Mouse (Mus musculus): ENCODE data around the gene Rfc2. TPM values are rescaled to one million over a fixed set of nuclear protein-coding genes. Genes with fewer than 3 reads are reported as not detected.

Gene Rfc2
- 240 and 256 TPM in 2 replicates for polyA plus RNA-seq (2014; fragmentation: Nextera tagmentation; extraction: Ambion mirVana)

- Histone ChIP-seq H3K36me3 (ENCODE audit: control insufficient read depth, insufficient read depth, low read length) (no peaks in the 10 kb centered on the region), H3K4me2 (ENCODE audit: low read length) (no peak within 1 kb of the TSS), H3K4me3 (ENCODE audit: low read depth, low read length) (no peak within 1 kb of the TSS), H3K27me3 (replicated peaks; ENCODE audit: control insufficient read depth, insufficient read depth, low read length) (no peaks in the 10 kb centered on the region), H3K9me3 (replicated peaks; ENCODE audit: control insufficient read depth, low read length) (no peaks in the 10 kb centered on the region), H3K27ac (ENCODE audit: low read depth, low read length) (no peak within 1 kb of the TSS), H3K9ac (ENCODE audit: low read length) (no peak within 1 kb of the TSS), H3K4me1 (ENCODE audit: control insufficient read depth, insufficient read depth, low read length) (peaks cover 11% of the 10 kb centered on the region; the same call in 1 of the 2 replicates)
- DNase-seq (ENCODE audit: low spot score): no peak
- ATAC-seq: no peak
- 81% methylated on average over 5 of the region's 5 CpGs for WGBS
Observed at GRCm38 (mm10) chr5:134581146-134581545, at the start of gene Rfc2. Gene Rfc2, plus strand, starts transcription at chr5:134581366.

- Histone ChIP-seq H3K4me1 (ENCODE audit: control insufficient read depth, insufficient read depth, low read length) (peaks cover 17% of the 10 kb centered on the region; the same call in 1 of the 2 replicates), H3K36me3 (ENCODE audit: control insufficient read depth, insufficient read depth, low read length) (peaks cover 41% of the 10 kb centered on the region), H3K4me3 (ENCODE audit: low read depth, low read length) (no peak overlapping the region), H3K27me3 (replicated peaks; ENCODE audit: control insufficient read depth, insufficient read depth, low read length) (no peaks in the 10 kb centered on the region), H3K9ac (ENCODE audit: low read length) (no peak overlapping the region), H3K27ac (ENCODE audit: low read depth, low read length) (peak overlapping the region; percentile 84), H3K4me2 (ENCODE audit: low read length) (no peak overlapping the region), H3K9me3 (replicated peaks; ENCODE audit: control insufficient read depth, low read length) (no peaks in the 10 kb centered on the region)
- WGBS: 64% methylated on average over 9 of the region's 9 CpGs
- ATAC-seq (peak; percentile 47; the same call in 1 of the 2 replicates), DNase-seq (ENCODE audit: low spot score) (peak; percentile 68)
Observed at GRCm38 (mm10) chr5:134531585-134531984, 49.6 kb upstream of the Rfc2 start.

DNA sequence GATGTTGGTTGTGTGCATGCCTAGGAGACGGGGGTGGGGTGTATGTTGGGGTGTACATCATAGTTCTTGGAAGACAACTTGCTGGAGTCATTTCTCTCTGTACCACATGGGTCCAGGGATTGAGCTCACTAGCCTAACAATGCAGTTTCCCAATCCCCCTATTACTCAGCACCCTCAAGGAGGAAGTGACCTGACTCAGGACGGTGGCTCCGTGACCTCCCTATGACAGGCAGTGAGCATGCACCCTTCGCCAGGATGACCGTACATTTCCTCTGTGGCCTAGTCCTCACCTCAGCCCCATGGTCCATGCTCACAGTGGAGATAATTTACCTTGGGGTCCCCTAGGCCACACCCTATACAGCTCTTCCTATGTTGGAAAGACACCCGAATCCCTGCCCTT lies 48.7 kb upstream of the Rfc2 start:
- ATAC-seq (no peak), DNase-seq (ENCODE audit: low spot score) (no peak)
- Histone ChIP-seq H3K27me3 (replicated peaks; ENCODE audit: control insufficient read depth, insufficient read depth, low read length) (no peaks in the 10 kb centered on the region), H3K27ac (ENCODE audit: low read depth, low read length) (no peak overlapping the region), H3K4me1 (ENCODE audit: control insufficient read depth, insufficient read depth, low read length) (peaks cover 17% of the 10 kb centered on the region; the same call in 1 of the 2 replicates), H3K9me3 (replicated peaks; ENCODE audit: control insufficient read depth, low read length) (no peaks in the 10 kb centered on the region), H3K9ac (ENCODE audit: low read length) (no peak overlapping the region), H3K36me3 (ENCODE audit: control insufficient read depth, insufficient read depth, low read length) (peaks cover 40% of the 10 kb centered on the region), H3K4me2 (ENCODE audit: low read length) (no peak overlapping the region), H3K4me3 (ENCODE audit: low read depth, low read length) (no peak overlapping the region)
- WGBS: 98% methylated on average over 6 of the region's 6 CpGs

GRCm38 (mm10) chr5:134536036-134536435 lies 45.1 kb upstream of the Rfc2 start:
- WGBS: 90% methylated on average over 6 of the region's 6 CpGs
- no peak for DNase-seq (ENCODE audit: low spot score)
- no peaks in the 10 kb centered on the region for H3K9me3 ChIP-seq (replicated peaks; ENCODE audit: control insufficient read depth, low read length)
- H3K9ac ChIP-seq (ENCODE audit: low read length): no peak overlapping the region
- ATAC-seq: no peak
- no peak overlapping the region for H3K4me3 ChIP-seq (ENCODE audit: low read depth, low read length)
- peaks cover 3% of the 10 kb centered on the region; the same call in 1 of the 2 replicates for H3K4me1 ChIP-seq (ENCODE audit: control insufficient read depth, insufficient read depth, low read length)
- no peak overlapping the region for H3K4me2 ChIP-seq (ENCODE audit: low read length)
- no peaks in the 10 kb centered on the region for H3K27me3 ChIP-seq (replicated peaks; ENCODE audit: control insufficient read depth, insufficient read depth, low read length)
- no peak overlapping the region for H3K27ac ChIP-seq (ENCODE audit: low read depth, low read length)
- peaks cover 42% of the 10 kb centered on the region for H3K36me3 ChIP-seq (ENCODE audit: control insufficient read depth, insufficient read depth, low read length)

DNA sequence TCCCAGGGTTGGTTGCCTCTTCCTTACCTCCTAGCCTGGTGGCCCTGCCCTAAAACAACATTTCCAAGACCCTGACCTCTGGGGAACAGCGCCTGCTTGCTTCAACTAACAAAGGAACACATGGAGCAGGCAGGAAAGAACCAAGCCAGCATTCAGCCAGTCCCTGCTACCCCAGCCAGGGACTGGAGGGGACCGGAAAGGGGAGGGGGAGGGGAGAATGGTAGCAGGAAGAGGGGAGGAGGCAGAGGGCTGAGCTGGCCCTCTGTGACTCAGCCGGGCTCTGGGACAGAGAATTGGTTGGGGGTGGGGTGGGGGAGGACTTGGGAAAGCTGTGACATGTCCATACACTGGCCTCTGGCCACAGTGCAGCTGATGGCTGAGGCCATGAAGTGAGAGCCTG lies 41.3 kb upstream of the Rfc2 start:
- H3K9ac ChIP-seq (ENCODE audit: low read length): no peak overlapping the region
- H3K4me1 ChIP-seq (ENCODE audit: control insufficient read depth, insufficient read depth, low read length): no peaks in the 10 kb centered on the region
- peak overlapping the region; percentile 36; the same call in 1 of the 2 replicates for H3K27ac ChIP-seq (ENCODE audit: low read depth, low read length)
- peak; percentile 49 for DNase-seq (ENCODE audit: low spot score)
- WGBS: 17% methylated on average over 3 of the region's 3 CpGs
- H3K4me2 ChIP-seq (ENCODE audit: low read length): no peak overlapping the region
- no peak overlapping the region for H3K4me3 ChIP-seq (ENCODE audit: low read depth, low read length)
- peaks cover 19% of the 10 kb centered on the region for H3K36me3 ChIP-seq (ENCODE audit: control insufficient read depth, insufficient read depth, low read length)
- H3K9me3 ChIP-seq (replicated peaks; ENCODE audit: control insufficient read depth, low read length): no peaks in the 10 kb centered on the region
- 0 out of 2 replicates have a peak, but pooled peaks have one; percentile 29 for ATAC-seq
- no peaks in the 10 kb centered on the region for H3K27me3 ChIP-seq (replicated peaks; ENCODE audit: control insufficient read depth, insufficient read depth, low read length)

DNA sequence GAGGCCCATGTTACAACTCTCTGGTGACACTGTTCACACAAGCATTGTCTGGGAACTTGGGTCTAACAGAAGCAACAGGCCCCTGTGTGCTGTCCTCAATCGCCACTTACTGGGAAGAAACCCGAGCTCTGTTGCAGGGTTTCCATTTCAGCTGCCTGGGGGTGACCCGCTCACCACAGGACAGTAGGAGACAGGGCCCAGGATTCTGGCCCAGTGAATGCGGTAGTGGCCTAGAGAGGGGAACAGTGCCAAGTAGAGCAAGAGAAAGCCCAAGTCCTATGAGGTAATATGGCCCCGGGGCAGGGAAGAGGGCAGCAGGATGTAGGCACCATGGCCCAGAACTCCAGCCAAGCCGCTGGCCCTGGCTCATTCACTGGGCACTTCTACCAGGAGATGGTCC lies 40.3 kb upstream of the Rfc2 start:
- H3K27me3 ChIP-seq (replicated peaks; ENCODE audit: control insufficient read depth, insufficient read depth, low read length): no peaks in the 10 kb centered on the region
- H3K36me3 ChIP-seq (ENCODE audit: control insufficient read depth, insufficient read depth, low read length): peaks cover 11% of the 10 kb centered on the region; the same call in 1 of the 2 replicates
- DNase-seq (ENCODE audit: low spot score) (no peak), ATAC-seq (no peak)
- no peaks in the 10 kb centered on the region for H3K4me1 ChIP-seq (ENCODE audit: control insufficient read depth, insufficient read depth, low read length)
- 83% methylated on average over 6 of the region's 6 CpGs for WGBS
- no peaks in the 10 kb centered on the region for H3K9me3 ChIP-seq (replicated peaks; ENCODE audit: control insufficient read depth, low read length)
- no peak overlapping the region for H3K4me2 ChIP-seq (ENCODE audit: low read length)
- no peak overlapping the region for H3K27ac ChIP-seq (ENCODE audit: low read depth, low read length)
- no peak overlapping the region for H3K4me3 ChIP-seq (ENCODE audit: low read depth, low read length)
- no peak overlapping the region for H3K9ac ChIP-seq (ENCODE audit: low read length)

DNA sequence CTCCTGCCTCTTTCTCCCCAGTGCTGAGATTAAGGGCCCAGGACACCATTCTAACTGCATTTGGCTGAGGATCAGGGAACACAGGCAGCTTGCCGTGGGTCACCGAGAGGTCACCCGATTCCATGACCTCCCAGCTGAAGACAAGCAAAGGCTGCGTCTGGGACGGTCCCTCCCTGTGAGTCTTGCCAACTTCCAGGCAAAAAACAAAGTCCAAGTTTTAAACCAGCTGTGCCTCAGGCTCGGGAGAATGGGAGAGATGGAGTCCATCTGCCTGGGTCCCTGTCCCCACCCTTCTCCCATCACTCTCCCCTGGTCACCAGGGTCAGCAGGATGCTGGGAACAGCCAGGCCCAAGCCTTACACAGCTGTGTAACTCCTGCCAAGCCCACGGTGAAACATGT lies 39.5 kb upstream of the Rfc2 start:
- DNase-seq (ENCODE audit: low spot score) (no peak), ATAC-seq (no peak)
- H3K4me3 ChIP-seq (ENCODE audit: low read depth, low read length): no peak overlapping the region
- peaks cover 11% of the 10 kb centered on the region; the same call in 1 of the 2 replicates for H3K36me3 ChIP-seq (ENCODE audit: control insufficient read depth, insufficient read depth, low read length)
- H3K4me2 ChIP-seq (ENCODE audit: low read length): no peak overlapping the region
- no peak overlapping the region for H3K27ac ChIP-seq (ENCODE audit: low read depth, low read length)
- no peaks in the 10 kb centered on the region for H3K9me3 ChIP-seq (replicated peaks; ENCODE audit: control insufficient read depth, low read length)
- no peaks in the 10 kb centered on the region for H3K4me1 ChIP-seq (ENCODE audit: control insufficient read depth, insufficient read depth, low read length)
- WGBS: 50% methylated on average over 7 of the region's 7 CpGs
- H3K27me3 ChIP-seq (replicated peaks; ENCODE audit: control insufficient read depth, insufficient read depth, low read length): no peaks in the 10 kb centered on the region
- H3K9ac ChIP-seq (ENCODE audit: low read length): no peak overlapping the region

DNA sequence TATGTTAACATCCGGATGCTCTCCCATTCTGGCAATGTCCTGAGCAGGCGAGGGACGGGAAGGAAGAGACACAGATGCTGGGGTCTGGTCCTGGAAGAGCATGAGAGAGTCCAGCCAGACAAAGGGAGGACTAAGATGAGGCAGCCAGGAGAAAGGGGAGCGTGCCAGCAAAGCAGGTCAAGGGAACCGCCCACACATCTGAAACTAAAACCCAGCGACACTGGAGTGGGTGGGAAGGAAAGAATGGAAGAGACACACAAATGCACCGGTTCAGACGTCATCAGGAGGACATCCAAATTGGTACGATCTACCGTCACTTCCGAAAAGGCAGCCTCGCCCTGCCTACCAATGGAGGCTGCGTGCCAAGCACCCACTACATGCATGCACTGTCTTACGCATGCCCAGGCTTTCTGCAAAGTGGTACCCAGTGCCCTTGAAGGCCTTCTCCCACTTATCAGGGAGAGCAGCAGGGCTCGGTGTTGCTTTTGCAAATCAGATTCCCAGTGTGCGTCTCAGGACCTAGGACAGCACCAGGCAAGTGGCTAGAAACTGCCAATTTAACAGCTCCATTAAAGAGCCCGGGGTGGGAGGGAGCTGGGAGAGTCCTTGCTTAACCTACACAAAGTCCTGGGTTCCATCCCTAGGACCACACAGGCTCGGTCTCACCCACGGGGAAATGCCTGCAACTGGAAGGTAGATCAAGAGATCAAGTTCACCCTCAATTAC lies 36.5 kb upstream of the Rfc2 start:
- no peak overlapping the region for H3K27ac ChIP-seq (ENCODE audit: low read depth, low read length)
- peaks cover 8% of the 10 kb centered on the region; the same call in 1 of the 2 replicates for H3K36me3 ChIP-seq (ENCODE audit: control insufficient read depth, insufficient read depth, low read length)
- H3K4me3 ChIP-seq (ENCODE audit: low read depth, low read length): no peak overlapping the region
- no peaks in the 10 kb centered on the region for H3K9me3 ChIP-seq (replicated peaks; ENCODE audit: control insufficient read depth, low read length)
- H3K4me2 ChIP-seq (ENCODE audit: low read length): no peak overlapping the region
- no peak overlapping the region for H3K9ac ChIP-seq (ENCODE audit: low read length)
- no peak for DNase-seq (ENCODE audit: low spot score)
- H3K27me3 ChIP-seq (replicated peaks; ENCODE audit: control insufficient read depth, insufficient read depth, low read length): no peaks in the 10 kb centered on the region
- WGBS: 66% methylated on average over 19 of the region's 19 CpGs
- ATAC-seq: no peak
- peaks cover 4% of the 10 kb centered on the region; the same call in 1 of the 2 replicates for H3K4me1 ChIP-seq (ENCODE audit: control insufficient read depth, insufficient read depth, low read length)

- H3K4me2 ChIP-seq (ENCODE audit: low read length): no peak overlapping the region
- peaks cover 6% of the 10 kb centered on the region for H3K4me1 ChIP-seq (ENCODE audit: control insufficient read depth, insufficient read depth, low read length)
- peaks cover 8% of the 10 kb centered on the region; the same call in 1 of the 2 replicates for H3K36me3 ChIP-seq (ENCODE audit: control insufficient read depth, insufficient read depth, low read length)
- no peak overlapping the region for H3K27ac ChIP-seq (ENCODE audit: low read depth, low read length)
- ATAC-seq (no peak), DNase-seq (ENCODE audit: low spot score) (no peak)
- WGBS: 61% methylated on average over 3 of the region's 3 CpGs
- H3K4me3 ChIP-seq (ENCODE audit: low read depth, low read length): no peak overlapping the region
- no peak overlapping the region for H3K9ac ChIP-seq (ENCODE audit: low read length)
- H3K27me3 ChIP-seq (replicated peaks; ENCODE audit: control insufficient read depth, insufficient read depth, low read length): no peaks in the 10 kb centered on the region
- no peaks in the 10 kb centered on the region for H3K9me3 ChIP-seq (replicated peaks; ENCODE audit: control insufficient read depth, low read length)
Observed at GRCm38 (mm10) chr5:134545242-134545629, 35.9 kb upstream of the Rfc2 start.

Data from forebrain, embryonic 14.5 days (tissue).